Mouse (Mus musculus) skeletal muscle tissue, adult 2 months (tissue): Measurements from ENCODE around the gene Vtcn1.

Experiments used
- DNase-seq: peaks from one replicate; pipeline ENCODE4 v3.0.0-alpha.2; 2012; ENCODE audit warnings: low read depth, low spot score

Gene Vtcn1

GRCm38 (mm10) chr3:100920611-100921140, 95.4 kb downstream of the Vtcn1 start:
- no peak for DNase-seq

- DNase-seq = peak; percentile 99
Observed at GRCm38 (mm10) chr3:100921825-100922505, 96.7 kb downstream of the Vtcn1 start, which contains the start of gene Trim45. Gene Trim45 (plus strand): TSS chr3:100922202.

GRCm38 (mm10) chr3:100922506-100923375, 97.5 kb downstream of the Vtcn1 start:
- no peak for DNase-seq

- no peak for DNase-seq
Observed at GRCm38 (mm10) chr3:100924065-100924732, 98.9 kb downstream of the Vtcn1 start.

DNA sequence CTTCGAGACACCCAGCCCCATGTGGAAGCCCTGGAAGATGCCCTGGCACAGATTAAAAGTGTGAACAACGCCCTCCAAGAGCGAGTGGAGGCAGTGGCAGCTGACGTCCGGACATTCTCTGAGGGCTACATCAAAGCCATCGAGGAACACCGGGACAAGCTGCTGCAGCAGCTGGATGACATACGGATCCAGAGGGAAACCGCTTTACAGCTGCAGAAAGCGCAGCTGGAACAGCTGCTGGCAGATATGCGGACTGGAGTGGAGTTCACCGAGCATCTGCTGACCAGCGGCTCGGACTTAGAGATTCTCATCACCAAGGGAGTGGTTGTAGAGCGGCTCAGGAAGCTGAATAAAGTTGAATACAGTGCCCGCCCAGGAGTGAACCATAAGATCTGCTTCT, 99.9 kb downstream of the Vtcn1 start:
- no peak for DNase-seq

DNA sequence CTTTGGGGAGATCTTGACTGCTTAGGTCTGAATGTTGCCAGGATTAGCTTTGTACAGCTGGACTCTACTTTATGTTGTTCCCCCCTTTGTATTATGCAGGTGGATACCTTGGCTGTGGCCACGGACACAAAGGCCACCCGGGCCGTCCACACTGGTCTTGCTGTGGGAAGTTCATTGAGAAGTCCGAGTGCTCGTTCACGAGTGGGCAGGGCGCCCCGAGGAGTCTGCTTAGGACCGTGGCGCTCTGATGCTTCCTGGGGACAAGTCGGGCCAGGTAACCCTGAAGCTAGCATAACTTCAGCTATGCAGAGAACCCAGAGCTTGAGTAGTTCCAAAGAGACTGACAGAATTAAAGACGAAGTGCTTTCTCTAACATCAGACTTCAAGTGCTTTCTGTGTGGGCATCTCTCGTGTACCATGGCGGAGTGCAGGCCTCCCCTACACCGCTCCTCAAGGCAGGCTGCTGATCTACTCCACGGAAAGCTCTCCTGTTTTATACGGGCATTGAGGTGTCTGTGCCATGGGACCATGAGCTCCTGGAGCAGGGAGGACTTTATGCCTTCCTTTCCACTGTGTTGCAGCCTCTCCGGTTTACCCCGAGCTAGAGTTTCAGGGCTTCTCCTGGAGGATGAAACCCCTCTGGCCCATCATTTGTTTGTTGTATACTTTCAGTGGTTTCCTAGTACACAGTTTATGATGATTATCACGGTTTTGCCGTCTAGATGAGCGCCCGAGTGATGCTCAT, 106.2 kb downstream of the Vtcn1 start:
- DNase-seq = no peak

- no peak for DNase-seq
Observed at GRCm38 (mm10) chr3:100932077-100932944, 107.1 kb downstream of the Vtcn1 start.

GRCm38 (mm10) chr3:100935521-100935920, 110.3 kb downstream of the Vtcn1 start:
- DNase-seq = no peak

DNA sequence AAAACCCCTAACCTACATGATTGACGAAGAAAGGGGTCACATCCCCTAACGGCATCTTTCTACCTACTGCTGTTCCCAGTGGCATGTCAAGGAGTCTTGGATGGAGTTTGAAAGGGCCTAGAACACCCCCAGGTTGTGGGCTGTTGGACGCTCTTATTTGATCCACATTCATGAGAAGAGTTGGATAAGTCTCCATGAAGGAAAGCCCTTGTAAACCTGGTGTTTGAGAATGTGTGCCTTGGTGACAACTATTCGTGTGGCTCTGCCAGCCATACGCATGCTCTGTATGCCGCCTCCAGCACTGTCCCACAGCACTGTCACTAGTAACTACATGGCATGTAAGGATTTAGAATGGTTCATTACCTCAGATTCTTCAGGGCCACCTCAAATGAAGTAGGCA, 110.9 kb downstream of the Vtcn1 start:
- DNase-seq = no peak

DNA sequence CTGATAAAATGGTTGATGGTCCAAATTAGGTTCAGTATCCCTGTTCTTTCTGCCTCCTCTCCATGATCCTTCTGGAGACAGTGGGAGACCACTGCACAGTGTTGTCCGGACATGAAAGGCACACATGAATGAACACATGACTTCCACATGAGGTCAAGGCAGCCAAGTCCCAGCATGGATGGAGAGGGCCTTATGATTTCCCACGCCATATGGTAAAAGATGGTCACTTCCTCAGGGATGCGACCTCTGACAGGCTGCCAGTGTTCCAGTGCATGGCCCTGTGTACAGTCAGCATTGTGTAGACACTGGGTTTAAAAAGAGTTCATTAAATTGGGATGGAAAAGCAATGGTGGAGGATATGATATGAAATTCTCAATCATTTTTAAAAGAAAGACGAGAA, 113.0 kb downstream of the Vtcn1 start:
- DNase-seq = no peak

DNA sequence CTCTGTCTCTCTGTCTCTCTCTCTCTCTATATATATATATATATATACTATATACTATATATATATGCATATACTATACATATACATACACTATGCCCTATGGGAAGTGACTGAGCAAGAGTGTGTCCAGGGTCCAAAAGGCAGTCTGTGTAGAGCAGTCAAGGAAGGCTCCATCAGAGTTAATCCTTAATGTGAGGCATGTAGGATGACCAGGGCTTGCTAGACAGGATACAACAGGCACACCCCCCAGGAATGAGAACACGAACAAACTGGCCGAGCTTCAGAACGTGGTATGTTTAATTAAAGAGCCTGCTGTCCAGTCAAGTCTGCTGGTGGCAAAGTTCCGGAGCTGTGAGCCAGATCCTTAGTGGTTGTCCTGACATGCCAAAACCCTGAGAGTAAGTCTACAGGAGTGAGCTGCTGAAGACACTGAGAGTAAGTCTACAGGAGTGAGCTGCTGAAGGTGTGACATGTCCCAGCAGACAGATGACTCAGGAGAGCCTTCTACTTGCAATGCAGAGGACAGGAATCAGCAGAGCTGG, 115.3 kb downstream of the Vtcn1 start:
- DNase-seq = no peak
